Mouse (Mus musculus): Measurements from ENCODE around the gene Fut7.

The Fut7 gene

DNA sequence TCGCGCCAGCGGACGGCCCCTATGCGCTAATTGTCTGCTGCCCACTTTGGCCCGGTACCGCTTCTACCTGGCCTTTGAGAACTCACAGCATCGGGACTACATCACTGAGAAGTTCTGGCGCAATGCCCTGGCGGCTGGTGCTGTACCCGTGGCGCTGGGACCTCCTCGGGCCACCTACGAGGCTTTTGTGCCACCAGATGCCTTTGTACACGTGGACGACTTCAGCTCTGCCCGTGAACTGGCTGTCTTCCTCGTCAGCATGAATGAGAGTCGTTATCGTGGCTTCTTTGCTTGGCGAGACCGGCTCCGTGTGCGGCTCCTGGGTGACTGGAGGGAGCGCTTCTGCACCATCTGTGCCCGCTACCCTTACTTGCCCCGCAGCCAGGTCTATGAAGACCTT is 2.4 kb downstream of the Fut7 start:
- DNase-seq (ENCODE audit: low read depth), result no peak

DNA sequence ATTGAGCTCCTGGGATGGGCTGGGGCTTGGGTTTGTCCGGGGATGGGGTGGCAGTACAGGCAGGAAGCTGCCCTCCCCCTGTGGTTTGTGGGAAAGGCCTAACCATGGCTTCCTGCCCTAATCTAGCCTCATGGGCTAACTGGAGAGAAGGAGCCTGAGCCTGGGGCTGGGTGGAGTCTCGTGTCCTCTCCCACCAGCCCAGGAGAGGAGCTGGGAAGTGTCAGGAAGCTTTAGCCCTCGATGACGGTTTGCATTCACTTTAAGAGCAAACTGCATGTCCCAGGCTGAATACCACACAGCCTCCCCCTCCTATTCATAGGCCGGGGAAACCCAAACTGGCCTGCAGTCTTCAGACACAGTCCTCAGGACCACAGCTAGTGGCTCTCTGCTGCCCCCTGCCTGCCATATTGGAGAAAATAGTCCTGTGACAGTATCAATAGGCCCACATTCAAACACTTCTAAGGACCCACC is 3.7 kb downstream of the Fut7 start:
- peak; percentile 83 for DNase-seq (ENCODE audit: low read depth)

DNA sequence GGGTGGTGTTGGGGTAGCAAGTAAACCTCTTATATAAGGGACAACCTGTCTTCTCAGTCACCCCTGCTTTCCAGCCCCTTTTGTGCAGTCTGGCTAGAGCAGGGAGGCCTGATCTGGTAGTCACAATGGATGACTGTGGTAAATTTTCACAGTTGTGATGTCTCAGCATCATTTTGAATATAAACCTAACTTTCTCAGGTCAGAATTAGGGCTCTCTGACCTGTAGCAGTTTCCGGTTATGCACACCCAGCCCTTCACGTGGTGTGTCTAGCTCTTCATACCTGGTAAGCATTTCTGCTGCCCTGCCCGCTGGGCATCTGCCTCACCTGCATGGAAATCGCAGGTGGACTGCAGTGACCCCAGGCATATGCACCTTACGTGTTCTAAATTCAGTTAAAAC is 4.2 kb downstream of the Fut7 start:
- DNase-seq (ENCODE audit: low read depth), result no peak

DNA sequence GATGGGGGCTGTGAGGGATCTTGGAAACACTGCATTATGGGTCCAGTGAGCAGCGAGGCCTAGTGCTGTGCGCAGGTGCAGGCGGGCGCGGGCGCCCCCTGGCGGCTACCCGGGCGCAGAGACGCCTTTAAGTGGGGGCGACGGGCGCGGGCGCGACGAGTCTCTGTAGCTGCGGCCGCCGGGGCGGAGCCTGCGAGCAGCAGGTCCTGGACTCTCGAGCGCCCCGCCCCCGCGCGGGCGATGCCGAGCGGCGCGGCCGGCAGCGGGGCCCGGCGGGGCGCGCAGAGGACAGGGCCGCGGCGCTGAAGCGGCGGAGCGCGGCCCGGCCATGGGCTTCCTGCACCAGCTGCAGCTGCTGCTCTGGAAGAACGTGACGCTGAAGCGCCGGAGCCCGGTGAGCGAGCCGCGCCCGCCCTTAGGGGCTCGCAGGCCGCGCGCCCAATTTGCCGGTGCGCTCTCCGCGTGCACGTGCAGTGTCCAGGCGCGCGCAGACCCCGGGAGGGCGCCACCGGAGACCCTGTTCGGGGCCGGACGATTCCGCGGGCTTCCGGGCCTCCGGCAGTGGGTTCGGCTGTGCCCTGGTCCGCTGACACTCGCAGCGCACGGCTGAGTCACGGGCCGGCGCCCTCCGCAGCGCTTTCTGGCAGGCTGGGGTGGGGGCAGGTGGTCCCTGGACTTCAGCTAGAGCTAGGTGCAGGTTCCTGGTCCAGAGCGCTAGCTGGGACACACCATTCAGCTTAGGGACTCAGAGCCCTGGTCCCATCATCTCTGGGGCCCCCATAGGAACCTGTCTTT is 5.6 kb downstream of the Fut7 start, which contains the start of gene Abca2:
Abca2 (plus strand) TSS at position 262 of the 795 bp plus-strand sequence.
- DNase-seq (ENCODE audit: low read depth), result peak; percentile 83

DNA sequence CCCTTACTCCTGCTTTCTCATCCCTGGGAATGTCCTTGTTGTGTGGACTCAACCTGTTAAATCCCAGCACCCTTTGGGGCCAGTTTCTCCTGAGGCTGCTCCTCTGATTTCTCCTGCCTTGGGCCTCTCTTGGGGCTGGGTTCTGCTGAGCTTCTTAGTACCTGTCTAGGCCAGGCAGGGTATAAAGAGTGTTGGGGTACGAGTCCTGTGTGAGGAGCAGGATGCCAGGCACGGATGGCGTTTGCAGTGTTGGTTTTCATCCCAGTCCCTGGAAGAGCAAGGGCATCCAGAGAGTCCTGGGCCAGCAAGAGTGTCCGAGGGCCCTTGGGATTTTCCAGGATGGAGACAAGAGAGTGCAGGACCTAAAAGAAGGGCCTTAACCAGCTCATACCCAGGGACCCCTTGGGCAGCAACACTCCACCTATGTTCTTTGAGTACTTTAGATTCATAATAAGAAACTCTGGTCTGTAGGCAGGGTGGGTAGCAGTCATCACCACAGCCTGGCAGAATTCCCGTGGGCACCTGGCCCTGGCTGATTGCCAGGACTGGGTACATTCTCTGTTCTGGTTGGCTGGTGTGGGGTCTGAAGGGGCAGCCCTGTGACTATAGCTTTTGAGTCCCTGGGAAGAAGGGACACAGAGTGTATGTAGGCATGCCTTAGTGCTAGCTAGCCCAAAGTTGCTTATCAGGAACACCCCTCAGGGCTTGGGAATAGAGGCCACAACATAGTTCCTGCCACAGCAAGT is 6.5 kb downstream of the Fut7 start:
- no peak for DNase-seq (ENCODE audit: low read depth)

DNA sequence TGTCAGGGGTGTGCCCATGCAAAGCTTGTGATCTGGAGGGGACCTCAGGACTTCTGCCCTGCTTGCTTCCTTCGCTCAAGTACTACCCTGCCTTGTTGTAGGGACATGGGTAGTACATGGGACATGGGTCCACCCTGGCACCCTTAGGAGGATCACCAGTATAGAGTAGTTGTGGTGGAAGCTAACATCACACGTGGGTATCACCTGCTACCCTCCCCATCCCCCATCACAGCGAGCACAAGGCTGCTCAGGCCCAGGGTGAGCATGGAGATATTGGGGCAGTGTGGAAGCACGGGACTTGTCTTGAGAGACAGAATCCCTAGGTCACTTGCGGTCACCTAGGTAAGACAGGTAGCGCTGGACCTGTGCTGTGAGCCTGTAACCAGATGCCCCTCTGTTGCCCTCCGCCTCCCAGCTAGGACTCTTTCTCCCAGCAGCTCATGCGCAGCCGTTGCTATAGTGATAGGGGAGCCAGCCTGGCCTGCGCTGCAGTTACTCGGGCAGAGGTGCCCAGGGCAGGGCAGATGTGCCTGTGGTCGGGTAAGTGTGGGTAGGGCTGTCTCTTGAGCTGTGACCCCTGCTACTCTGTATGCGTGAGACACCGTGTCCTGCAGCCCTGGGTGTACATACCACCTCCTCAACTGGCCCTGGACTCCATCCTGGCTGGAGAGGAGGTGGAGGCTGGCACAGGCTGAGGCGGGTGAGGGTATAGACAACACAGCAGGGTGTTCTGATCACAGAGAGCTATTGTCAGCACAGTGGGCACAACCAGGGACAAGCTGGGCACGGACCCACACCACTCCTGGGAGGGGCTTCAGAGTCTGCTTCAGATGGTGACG is 7.5 kb downstream of the Fut7 start:
- no peak for DNase-seq (ENCODE audit: low read depth)

DNA sequence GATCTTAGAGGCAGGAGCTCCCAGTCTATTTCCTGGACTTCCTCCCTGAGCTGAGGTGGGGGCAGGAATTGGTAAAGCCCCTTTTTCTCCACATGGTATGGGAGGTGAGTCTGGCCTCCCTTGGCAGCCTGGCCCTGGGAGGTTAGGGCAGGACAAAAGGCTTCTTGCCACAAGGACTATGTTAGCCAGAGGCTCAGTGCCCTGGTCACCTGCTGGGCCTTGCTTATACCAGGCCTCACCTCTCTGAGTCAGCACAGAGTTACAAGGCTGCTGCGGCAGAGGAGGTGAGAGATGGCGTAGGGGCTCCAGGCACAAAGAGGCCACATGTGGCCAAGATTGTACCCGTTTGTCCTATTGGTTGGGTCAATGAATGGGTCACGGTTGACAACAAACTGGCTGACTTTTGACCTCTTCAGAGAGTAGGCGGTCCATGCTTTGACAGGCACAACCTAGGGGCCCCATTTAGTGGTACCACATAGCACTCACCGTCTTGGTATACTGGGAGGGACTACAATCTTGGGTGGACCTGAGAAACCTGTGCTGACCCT is 8.3 kb downstream of the Fut7 start:
- no peak for DNase-seq (ENCODE audit: low read depth)

DNA sequence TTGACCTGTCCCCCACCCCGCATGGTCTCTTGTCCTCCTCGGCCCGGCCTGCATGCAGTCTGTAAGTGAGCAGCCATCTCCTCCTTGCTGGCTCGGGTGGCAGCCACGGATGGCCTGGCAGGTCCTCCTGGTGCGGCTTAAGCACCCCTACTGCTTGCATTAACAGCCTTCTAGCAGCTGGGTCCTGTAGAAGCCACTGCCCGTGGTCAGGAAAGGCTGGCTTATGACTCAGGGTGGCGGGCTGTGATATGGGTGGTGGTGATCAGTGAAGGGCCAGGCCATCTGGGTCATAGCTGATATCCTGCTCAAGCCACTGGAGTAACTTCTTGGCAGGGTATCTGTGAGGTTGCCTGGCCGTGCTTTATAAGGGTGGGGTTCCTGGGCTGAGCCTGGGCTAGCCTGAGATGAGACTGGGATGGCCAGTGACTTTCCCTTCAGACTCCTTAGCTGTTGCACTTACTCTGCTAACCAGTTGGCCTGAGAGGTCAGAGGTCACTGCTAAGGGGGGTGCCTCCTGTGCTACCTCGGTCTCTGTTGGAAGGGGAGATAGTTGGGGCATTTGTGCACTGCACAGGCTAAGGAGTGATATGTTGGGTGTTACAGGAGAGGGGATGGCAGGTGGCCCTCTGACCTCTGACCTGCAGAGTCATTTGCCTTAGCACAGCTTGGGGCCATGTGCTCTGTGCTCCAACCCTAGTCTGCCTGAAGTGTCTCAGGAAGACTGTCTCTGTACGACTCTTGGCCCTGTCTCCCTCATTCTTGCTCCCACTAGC is 9.4 kb downstream of the Fut7 start:
- no peak for DNase-seq (ENCODE audit: low read depth)

DNA sequence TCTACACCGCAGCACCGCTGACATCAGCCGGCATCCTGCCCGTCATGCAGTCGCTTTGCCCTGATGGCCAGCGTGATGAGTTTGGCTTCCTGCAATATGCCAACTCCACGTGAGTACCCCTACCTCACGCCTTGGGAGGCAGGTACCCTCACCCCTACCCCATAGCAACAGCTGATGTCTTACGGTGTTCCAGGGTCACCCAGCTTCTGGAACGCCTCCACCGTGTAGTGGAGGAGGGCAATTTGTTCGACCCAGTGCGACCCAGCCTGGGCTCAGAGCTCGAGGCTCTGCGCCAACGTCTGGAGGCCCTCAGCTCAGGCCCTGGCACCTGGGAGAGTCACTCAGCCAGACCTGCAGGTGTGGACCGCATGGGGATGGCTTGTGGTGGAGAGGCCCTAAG is 10.0 kb downstream of the Fut7 start:
- DNase-seq (ENCODE audit: low read depth), result no peak

DNA sequence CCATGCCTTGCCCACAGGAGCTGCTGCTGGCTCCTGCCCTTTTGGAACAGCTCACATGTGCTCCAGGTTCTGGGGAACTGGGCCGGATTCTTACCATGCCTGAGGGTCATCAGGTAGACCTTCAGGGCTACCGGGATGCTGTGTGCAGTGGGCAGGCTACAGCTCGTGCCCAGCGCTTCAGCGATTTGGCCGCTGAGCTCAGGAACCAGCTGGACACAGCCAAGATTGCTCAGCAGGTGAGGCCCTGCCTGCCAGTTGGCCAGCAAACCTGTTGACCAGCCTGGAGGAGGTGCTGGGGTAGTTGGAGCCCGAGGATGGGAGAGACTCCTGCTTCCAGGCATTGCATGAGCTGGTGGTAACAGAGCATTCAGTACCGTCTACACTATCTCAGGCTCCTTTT is 11.2 kb downstream of the Fut7 start:
- DNase-seq (ENCODE audit: low read depth), result no peak

DNA sequence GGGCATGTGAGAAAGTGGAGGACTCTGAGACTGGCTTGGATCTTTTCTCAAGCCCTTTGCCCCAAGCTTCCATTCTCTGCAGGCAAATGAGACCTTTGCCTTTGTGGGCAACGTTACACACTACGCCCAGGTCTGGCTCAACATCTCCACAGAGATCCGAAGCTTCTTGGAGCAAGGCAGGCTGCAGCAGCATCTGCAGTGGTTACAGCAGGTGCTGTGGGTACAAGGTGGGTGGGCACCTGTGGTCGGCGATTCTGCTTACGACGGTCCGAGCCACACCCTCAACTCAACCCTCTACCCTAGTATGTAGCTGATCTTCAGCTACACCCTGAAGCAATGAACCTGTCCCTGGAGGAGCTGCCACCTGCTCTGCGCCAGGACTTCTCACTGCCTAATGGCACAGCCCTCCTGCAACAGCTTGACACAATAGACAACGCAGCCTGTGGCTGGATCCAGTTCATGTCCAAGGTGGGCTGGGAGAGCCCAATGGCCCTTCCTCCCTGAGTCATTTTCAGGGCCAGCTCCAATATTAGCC is 13.3 kb downstream of the Fut7 start:
- DNase-seq (ENCODE audit: low read depth), result no peak

DNA sequence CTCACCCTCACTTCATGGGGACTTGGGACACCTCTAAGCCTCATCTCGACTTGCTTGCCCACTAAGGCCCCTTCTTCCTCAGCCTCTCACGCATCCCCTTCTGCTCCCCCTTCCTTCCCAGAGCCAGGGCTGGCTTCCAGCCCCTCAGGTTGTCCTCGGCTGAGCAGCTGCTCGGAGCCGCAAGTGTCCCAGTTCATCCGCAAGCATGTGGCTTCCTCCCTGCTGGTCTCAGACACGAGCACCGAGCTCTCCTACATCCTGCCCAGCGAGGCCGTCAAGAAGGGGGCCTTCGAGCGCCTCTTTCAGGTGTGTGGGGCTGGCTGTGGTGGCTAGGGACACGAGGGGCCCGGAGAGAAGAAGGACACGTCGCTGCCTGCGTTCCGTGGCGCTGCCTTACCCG is 18.0 kb downstream of the Fut7 start:
- no peak for DNase-seq (ENCODE audit: low read depth)

DNA sequence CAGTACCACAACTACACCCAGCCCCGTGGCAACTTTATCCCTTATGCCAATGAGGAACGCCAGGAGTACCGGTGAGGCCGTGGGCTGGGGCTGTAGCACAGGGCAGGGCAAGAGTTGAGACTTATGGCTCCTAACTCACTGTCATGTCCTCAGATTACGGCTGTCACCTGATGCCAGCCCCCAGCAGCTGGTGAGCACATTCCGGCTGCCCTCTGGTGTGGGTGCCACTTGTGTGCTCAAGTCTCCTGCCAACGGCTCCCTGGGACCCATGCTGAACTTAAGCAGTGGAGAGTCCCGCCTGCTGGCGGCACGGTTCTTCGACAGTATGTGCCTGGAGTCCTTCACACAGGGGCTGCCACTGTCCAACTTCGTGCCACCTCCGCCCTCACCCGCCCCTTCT is 19.6 kb downstream of the Fut7 start:
- no peak for DNase-seq (ENCODE audit: low read depth)

DNA sequence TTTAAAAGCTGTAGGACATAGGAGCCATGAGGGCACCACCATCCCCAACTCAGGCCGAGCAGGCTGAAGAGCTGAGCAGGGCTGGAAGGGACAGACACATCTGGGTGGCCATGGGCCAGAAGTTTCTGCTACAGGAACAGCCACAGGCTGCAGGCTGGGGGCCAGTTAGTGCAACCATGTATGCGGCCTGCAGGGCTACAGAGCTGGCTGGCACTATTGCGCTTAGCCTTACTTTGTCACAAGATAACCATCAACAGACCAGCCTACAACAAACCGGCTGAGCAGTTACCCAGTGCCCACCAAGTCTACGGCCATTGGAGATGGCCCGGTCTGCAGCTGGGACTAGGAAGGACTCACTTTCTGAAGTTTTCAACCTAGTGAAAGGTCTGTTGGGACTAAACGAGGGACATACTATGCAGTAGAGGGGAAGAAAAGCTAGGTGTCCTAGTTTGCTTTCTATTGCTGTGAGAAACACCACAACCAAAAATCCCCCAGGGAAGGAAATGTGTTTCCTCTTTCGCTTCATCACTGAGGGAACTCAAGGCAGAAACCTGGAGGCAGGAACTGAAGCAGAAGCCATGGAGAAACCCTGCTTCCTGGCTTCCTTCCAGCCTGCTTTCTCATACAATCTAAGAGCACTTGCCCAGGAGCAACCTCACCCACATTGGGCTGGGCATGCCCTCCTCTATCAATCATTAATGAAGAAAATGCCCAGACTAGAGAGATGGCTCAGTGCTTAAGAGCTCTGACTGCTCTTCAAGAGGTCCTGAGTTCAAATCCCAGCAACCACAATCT is 28.0 kb downstream of the Fut7 start:
- no peak for DNase-seq (ENCODE audit: low read depth)

DNA sequence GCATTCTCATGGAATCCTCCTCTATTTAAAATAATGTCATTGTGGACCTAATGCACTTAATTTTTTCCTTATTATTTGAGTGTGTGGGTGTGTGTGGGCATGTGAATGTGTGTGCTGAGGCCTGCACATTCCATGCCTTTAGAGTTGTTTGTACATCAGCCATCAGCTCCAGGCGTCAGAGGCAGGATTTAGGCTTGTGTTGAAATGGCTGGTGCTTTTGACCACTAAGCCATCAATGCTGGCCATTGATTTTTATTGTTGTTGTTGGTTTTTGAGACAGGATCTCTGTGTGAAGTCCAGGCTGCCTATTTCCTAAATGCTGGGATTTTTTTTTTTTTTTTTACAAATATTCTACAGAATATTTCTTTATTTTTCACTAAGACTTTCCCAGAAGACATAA is 29.9 kb downstream of the Fut7 start:
- DNase-seq (ENCODE audit: low read depth), result no peak

DNA sequence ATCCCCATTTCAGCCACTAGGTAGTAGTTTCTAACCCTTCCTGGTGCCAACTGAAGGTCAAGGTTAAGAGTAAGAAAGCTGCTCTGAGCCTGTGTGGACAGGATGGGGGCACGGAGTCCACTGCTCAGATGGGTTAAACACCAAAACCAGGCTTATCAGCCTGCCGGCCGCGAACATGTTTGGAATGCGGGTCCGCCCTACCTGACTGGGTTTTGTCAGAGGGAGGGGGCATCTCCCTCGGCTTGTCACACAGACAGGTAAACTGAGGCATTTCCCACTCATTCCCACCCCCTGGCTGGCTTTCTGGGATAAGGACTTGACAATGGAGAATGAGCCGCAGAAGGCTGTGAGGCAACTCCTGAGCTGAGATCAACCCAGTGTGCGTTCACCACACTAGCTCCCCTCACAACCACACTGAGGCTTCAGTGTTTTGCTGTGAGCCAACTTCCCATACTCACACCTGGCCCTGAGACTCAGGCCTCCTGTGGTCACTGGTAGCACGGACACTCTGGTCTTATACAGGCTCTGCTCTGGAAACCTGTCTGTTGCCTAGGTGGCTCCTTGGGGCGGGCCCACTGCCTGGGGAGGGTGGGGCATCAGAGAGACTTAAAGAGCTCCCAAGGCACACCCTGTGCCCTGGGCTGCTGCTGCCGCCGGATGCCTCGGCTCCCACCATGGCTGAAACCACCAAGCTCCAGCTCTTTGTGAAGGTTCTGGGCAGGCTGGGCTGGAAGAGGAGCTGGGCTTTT is 33.3 kb downstream of the Fut7 start, which contains the start of gene Clic3:
Clic3 (plus strand) TSS at position 634 of the 749 bp plus-strand sequence.
- no peak for DNase-seq (ENCODE audit: low read depth)

DNA sequence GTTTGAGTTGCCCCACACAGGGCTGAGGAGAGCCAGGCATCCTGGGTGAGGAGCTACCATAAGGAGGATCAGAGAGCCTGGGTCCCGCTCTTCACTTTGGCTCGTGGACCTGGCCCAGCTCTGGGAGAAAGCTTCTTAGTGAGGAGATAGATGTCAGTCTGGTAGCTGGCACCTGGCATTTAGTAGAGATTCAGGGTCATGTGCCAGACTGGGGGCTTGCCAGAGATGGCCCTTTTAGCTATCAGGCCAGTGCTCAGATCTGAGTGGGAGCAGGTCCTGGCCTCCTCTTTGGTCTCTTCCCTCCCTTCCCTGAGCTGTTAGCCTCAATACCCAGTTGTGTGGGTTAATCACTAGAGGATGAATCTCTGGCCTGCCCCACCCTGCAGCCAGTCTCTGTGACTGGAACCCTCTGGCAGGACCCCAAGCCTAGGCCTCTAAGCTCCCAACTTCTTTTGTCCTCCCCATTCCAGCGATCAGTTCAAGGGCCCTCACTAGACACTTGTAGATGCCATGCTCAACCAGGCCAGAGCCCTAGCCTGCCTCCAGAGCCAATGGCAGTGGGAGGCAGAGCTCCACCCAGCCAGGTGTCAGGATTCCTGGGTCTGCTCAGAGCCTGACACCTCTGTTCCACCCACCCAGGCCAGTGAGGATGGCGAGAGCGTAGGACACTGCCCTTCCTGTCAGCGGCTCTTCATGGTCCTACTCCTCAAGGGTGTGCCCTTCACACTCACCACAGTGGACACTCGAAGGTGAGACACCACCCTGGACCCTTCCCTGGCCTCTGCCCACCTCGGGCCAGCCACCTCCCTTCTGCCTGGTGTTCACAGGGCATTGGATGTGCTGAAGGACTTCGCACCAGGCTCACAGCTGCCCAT is 34.2 kb downstream of the Fut7 start:
- no peak for DNase-seq (ENCODE audit: low read depth)

DNA sequence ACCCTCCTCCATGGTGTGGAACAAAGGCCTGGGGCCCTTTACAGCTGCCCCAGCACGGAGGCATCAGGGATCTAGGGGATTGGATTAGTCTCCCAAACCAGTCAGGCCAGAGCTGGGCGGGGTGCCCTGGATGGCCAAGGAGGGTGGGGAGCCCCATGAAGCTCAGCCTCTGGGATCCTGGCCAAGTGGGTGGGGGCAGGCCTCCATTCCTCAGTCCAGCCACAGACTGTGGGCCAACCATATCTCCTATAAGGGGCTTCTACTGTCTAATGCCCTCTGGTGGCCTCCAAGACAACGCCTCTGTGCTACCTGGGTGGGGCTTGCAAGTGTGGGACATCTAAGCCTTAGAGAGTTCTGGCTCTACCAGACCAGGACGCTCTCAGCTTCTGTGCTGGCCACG is 35.8 kb downstream of the Fut7 start:
- DNase-seq (ENCODE audit: low read depth), result no peak

All from c-Kit-positive CD71-negative TER-119-negative erythroid progenitor cells, embryonic 14.5 days (primary cell).